Mouse (Mus musculus): ENCODE results near the gene Fcrlb. TPM values are rescaled to one million over a fixed set of nuclear protein-coding genes. Genes with fewer than 3 reads are reported as not detected.
A peak's percentile ranks its signal among the peaks of the same experiment; 100 is the strongest.

The Fcrlb gene
- total and polyA plus RNA-seq, 2 experiments from 2014 or later: not detected

DNA sequence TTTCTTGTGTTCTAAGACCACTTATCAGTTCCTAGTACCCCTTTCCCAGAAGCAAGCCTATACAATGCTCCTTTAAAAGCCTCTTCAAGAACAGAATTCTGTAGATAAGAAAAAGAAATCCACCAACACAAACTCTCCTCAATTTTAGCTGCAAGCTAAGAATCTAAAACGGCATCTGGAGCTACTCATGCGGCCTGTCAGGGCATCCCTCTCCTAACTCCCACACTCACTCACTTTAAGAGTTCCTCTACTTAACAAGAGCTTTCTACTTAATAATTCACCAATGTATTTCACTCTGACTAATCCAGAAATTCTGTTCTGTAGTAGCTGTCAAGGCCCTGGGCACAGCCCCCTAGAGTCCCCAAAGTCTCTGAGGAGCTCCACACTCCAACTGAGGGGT lies 21.1 kb downstream of the Fcrlb start:
- DNase-seq (ENCODE audit: low spot score) (no peak), ATAC-seq (ENCODE audit: insufficient read depth, low read depth) (no peak)
- 64% methylated on average over 2 of the region's 2 CpGs for WGBS
- Histone ChIP-seq H3K4me1 (ENCODE audit: control insufficient read depth, insufficient read depth) (no peaks in the 10 kb centered on the region), H3K27me3 (ENCODE audit: control insufficient read depth, insufficient read depth, low read length) (no peaks in the 10 kb centered on the region), H3K36me3 (replicated peaks; ENCODE audit: control insufficient read depth, insufficient read depth, low read length) (no peaks in the 10 kb centered on the region), H3K9me3 (replicated peaks; ENCODE audit: control insufficient read depth, low read length) (no peaks in the 10 kb centered on the region), H3K4me2 (ENCODE audit: low read depth, low read length) (no peak overlapping the region), H3K9ac (replicated peaks; ENCODE audit: low read depth, low read length) (no peak overlapping the region), H3K27ac (ENCODE audit: low read depth) (no peak overlapping the region), H3K4me3 (ENCODE audit: low read depth, low read length) (no peak overlapping the region)
- no peak for TF ChIP-seq CTCF (IDR thresholded peaks at IDR 0.05; ENCODE audit: low read depth)
- no peak for TF ChIP-seq EP300 (IDR thresholded peaks at IDR 0.05; ENCODE audit: low read depth)

DNA sequence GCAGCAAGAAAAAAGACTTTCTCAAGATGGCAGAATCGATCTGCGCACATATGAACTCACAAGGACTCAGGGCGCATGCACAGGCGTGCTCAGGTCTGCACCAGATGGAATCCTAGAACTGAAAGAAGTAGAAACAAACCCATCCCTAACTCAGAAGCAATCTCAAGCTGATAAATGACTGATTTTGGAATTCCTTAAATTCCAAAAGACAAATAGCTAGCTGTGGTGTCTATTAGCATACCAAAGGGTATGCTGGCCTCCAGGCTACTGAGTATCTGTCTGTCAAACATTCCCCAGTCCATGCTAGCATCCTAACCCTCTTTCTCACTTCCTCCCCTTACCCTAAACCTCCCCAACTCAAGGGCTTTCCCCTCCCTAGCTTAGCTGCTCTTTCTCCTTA lies 23.4 kb downstream of the Fcrlb start:
- WGBS: 72% methylated on average over 4 of the region's 4 CpGs
- Histone ChIP-seq H3K4me3 (ENCODE audit: low read depth, low read length) (no peak overlapping the region), H3K4me1 (ENCODE audit: control insufficient read depth, insufficient read depth) (peaks cover 4% of the 10 kb centered on the region), H3K9ac (replicated peaks; ENCODE audit: low read depth, low read length) (no peak overlapping the region), H3K36me3 (replicated peaks; ENCODE audit: control insufficient read depth, insufficient read depth, low read length) (no peaks in the 10 kb centered on the region), H3K27me3 (ENCODE audit: control insufficient read depth, insufficient read depth, low read length) (no peaks in the 10 kb centered on the region), H3K27ac (ENCODE audit: low read depth) (no peak overlapping the region), H3K9me3 (replicated peaks; ENCODE audit: control insufficient read depth, low read length) (no peaks in the 10 kb centered on the region), H3K4me2 (ENCODE audit: low read depth, low read length) (no peak overlapping the region)
- no peak for DNase-seq (ENCODE audit: low spot score)
- TF ChIP-seq CTCF (IDR thresholded peaks at IDR 0.05; ENCODE audit: low read depth) (no peak), EP300 (IDR thresholded peaks at IDR 0.05; ENCODE audit: low read depth) (no peak)
- ATAC-seq (ENCODE audit: insufficient read depth, low read depth): no peak

DNA sequence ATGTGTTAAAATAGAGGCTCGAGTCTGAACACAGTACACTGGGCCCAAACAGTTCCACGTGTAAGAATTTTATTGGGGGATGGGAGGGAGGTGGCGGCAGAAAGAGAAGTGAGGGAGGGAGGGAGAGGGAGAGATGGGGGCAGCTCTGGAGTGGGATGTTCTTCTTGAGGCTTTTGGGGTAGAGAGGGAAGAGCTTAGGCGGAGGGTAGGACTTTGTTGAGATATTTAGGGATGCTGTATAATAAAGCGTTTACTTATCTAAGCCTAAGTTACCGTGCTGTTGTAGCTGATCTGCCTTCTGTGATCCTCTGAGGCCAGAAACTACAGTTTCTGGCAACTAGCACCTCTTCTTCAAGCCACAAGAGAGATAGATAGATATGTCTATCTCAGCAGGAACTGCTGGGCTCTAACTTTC lies 26.7 kb downstream of the Fcrlb start:
- Histone ChIP-seq H3K36me3 (replicated peaks; ENCODE audit: control insufficient read depth, insufficient read depth, low read length) (no peaks in the 10 kb centered on the region), H3K4me1 (ENCODE audit: control insufficient read depth, insufficient read depth) (peaks cover 7% of the 10 kb centered on the region), H3K4me3 (ENCODE audit: low read depth, low read length) (no peak overlapping the region), H3K27ac (ENCODE audit: low read depth) (no peak overlapping the region), H3K9ac (replicated peaks; ENCODE audit: low read depth, low read length) (no peak overlapping the region), H3K27me3 (ENCODE audit: control insufficient read depth, insufficient read depth, low read length) (no peaks in the 10 kb centered on the region), H3K4me2 (ENCODE audit: low read depth, low read length) (no peak overlapping the region), H3K9me3 (replicated peaks; ENCODE audit: control insufficient read depth, low read length) (no peaks in the 10 kb centered on the region)
- 52% methylated on average over 6 of the region's 6 CpGs for WGBS
- ATAC-seq (ENCODE audit: insufficient read depth, low read depth) (no peak), DNase-seq (ENCODE audit: low spot score) (no peak)
- no peak for TF ChIP-seq CTCF (IDR thresholded peaks at IDR 0.05; ENCODE audit: low read depth)
- TF ChIP-seq EP300 (IDR thresholded peaks at IDR 0.05; ENCODE audit: low read depth): no peak

GRCm38 (mm10) chr1:170884978-170885561 lies 27.7 kb downstream of the Fcrlb start, which contains the start of the genes Gm26620 and Dusp12:
Gm26620 (plus strand) TSS chr1:170885065.
Dusp12 (minus strand) TSS chr1:170885540.
- Histone ChIP-seq H3K4me1 (ENCODE audit: control insufficient read depth, insufficient read depth) (peaks cover 7% of the 10 kb centered on the region), H3K27me3 (ENCODE audit: control insufficient read depth, insufficient read depth, low read length) (no peaks in the 10 kb centered on the region), H3K36me3 (replicated peaks; ENCODE audit: control insufficient read depth, insufficient read depth, low read length) (peaks cover 7% of the 10 kb centered on the region; the same call in 1 of the 2 replicates), H3K4me2 (ENCODE audit: low read depth, low read length) (peak within 1 kb of the TSS; percentile 79), H3K9ac (replicated peaks; ENCODE audit: low read depth, low read length) (peak within 1 kb of the TSS; percentile 85), H3K9me3 (replicated peaks; ENCODE audit: control insufficient read depth, low read length) (no peaks in the 10 kb centered on the region), H3K27ac (ENCODE audit: low read depth) (peak within 1 kb of the TSS; percentile 72), H3K4me3 (ENCODE audit: low read depth, low read length) (peak within 1 kb of the TSS; percentile 94)
- peak; percentile 91 for DNase-seq (ENCODE audit: low spot score)
- ATAC-seq (ENCODE audit: insufficient read depth, low read depth): peak; percentile 94
- TF ChIP-seq CTCF (IDR thresholded peaks at IDR 0.05; ENCODE audit: low read depth): peak; percentile 67
- TF ChIP-seq EP300 (IDR thresholded peaks at IDR 0.05; ENCODE audit: low read depth): no peak
- under 1% methylated on average over 46 of the region's 46 CpGs for WGBS

DNA sequence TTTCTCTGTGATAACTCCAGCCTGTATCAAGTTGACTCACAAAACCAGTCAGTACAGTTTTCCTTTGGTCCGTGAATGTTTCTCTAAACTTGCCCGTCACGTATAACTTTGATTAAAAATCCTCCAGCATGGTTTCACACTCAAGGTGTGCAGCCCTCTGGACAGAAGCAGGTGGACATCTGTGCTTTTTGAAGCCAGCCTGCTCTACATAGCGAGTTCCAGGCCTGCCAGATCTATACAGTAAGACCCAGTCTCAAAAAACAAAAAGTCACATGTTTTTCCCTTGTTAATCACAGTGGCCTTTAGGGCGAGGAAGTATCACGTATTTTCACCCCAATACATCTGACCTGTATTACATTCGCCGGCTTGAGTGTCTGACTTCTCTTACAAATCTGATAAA lies 28.4 kb downstream of the Fcrlb start:
- no peaks in the 10 kb centered on the region for H3K9me3 ChIP-seq (replicated peaks; ENCODE audit: control insufficient read depth, low read length)
- 21% methylated on average over 8 of the region's 8 CpGs for WGBS

More for the DNA sequence above, 28.4 kb downstream of the Fcrlb start:
- peaks cover 7% of the 10 kb centered on the region for H3K4me1 ChIP-seq (ENCODE audit: control insufficient read depth, insufficient read depth)
- peak overlapping the region; percentile 79 for H3K4me2 ChIP-seq (ENCODE audit: low read depth, low read length)
- H3K9ac ChIP-seq (replicated peaks; ENCODE audit: low read depth, low read length): peak overlapping the region; percentile 85
- peaks cover 11% of the 10 kb centered on the region for H3K36me3 ChIP-seq (replicated peaks; ENCODE audit: control insufficient read depth, insufficient read depth, low read length)
- DNase-seq (ENCODE audit: low spot score) (no peak), ATAC-seq (ENCODE audit: insufficient read depth, low read depth) (no peak)
- peak overlapping the region; percentile 94 for H3K4me3 ChIP-seq (ENCODE audit: low read depth, low read length)
- H3K27me3 ChIP-seq (ENCODE audit: control insufficient read depth, insufficient read depth, low read length): no peaks in the 10 kb centered on the region
- no peak overlapping the region for H3K27ac ChIP-seq (ENCODE audit: low read depth)
- TF ChIP-seq CTCF (IDR thresholded peaks at IDR 0.05; ENCODE audit: low read depth) (no peak), EP300 (IDR thresholded peaks at IDR 0.05; ENCODE audit: low read depth) (no peak)

Measured in heart, postnatal 0 days (tissue).